Comparison of ENCODE assay signal across 8 mouse cellular contexts in the genomic region with DNA sequence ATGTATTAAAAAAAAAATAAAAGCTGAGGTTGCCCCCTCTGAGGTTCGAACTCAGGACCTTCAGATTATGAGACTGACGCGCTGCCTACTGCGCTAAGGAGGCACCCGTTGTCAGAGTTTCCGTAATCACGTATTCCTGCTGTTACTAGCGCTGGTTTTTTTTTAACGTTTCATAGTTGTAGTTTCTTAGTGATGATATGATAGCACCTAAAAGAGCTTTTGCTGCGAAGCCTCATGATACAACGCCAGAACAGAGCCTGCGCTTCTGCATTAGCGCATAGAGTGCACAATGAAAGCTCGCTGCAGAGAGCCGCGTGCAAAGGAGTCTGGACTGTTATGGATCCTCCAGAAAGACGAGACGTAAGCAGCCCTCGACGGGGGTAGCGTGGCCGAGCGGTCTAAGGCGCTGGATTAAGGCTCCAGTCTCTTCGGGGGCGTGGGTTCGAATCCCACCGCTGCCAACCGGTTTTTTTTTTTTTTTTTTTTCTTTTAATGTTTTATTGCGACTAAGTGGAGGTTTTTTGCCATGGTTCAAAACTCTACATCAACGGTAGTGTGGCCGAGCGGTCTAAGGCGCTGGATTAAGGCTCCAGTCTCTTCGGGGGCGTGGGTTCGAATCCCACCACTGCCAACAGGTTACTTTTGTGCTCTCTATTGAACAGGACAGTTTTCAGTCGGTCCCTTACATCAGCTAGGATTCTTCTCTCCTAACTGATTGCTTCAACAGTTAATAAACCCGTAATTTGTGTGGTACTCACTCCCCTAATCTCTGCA. TPM values are rescaled to one million over a fixed set of nuclear protein-coding genes. Genes with fewer than 3 reads are reported as not detected.
A peak's percentile ranks its signal among the peaks of the same experiment; 100 is the strongest.
DNase-seq lines count a peak whose midpoint lies in the region; ATAC-seq lines count a peak whose summit lies in the region.

No protein-coding gene starts in this region.

- peak; percentile 92 for DNase-seq in ZHBTc4 (ENCODE audit: low read depth, low spot score)
- DNase-seq in cerebellum, postnatal 36 days = peak; percentile 71 to 76
- DNase-seq in frontal cortex, postnatal 36 days (ENCODE audit: low spot score in 2 of 2) = peak; percentile 82 to 86
- peak; percentile 98 for DNase-seq in hindbrain, embryonic 14.5 days (ENCODE audit: low spot score)
- peak; percentile 72 to 76 for DNase-seq in left cerebral cortex, adult 8-10 months (ENCODE audit: low spot score in 2 of 2)
- DNase-seq in right cerebral cortex, adult 18-20 months = peak; percentile 83
- peak; percentile 73 for DNase-seq in urinary bladder, adult 2 months (ENCODE audit: low spot score)

- H3K9me3 ChIP-seq in hindbrain, embryonic 14.5 days (ENCODE audit: control insufficient read depth, low read length) = no peaks in the 10 kb centered on the region

- peaks cover 16% of the 10 kb centered on the region for H3K4me1 ChIP-seq in hindbrain, embryonic 14.5 days (replicated peaks; ENCODE audit: control insufficient read depth, insufficient read depth, low read length)

- peak overlapping the region; percentile 45; the same call in 1 of the 2 replicates for H3K9ac ChIP-seq in hindbrain, embryonic 14.5 days

- H3K36me3 ChIP-seq in hindbrain, embryonic 14.5 days (replicated peaks; ENCODE audit: control insufficient read depth, insufficient read depth) = no peaks in the 10 kb centered on the region

- H3K27ac ChIP-seq in hindbrain, embryonic 14.5 days = peak overlapping the region; percentile 69; the same call in 1 of the 2 replicates

- ATAC-seq in hindbrain, embryonic 14.5 days (ENCODE audit: low FRiP score) = peak; percentile 85
- ATAC-seq in megakaryocyte, adult 5-6 weeks (ENCODE audit: poor library complexity, severe bottlenecking) = peak; percentile 65

- peak overlapping the region; percentile 80 for H3K4me2 ChIP-seq in hindbrain, embryonic 14.5 days (replicated peaks)

- H3K27me3 ChIP-seq in hindbrain, embryonic 14.5 days (ENCODE audit: control insufficient read depth, insufficient read depth, low read length) = peaks cover under 1% of the 10 kb centered on the region; the same call in 1 of the 2 replicates

- 1% methylated on average over 39 of the region's 39 CpGs for WGBS in hindbrain, embryonic 14.5 days

- peak overlapping the region; percentile 44 for H3K4me3 ChIP-seq in hindbrain, embryonic 14.5 days (replicated peaks; ENCODE audit: low read length)

RNA-seq across cellular contexts. Expression of a gene that starts 9.4 kb away (rescaled TPM):
- 75.5 and 87.8 TPM in 2 replicates for polyA plus RNA-seq in hindbrain, embryonic 14.5 days (2014; fragmentation: Nextera tagmentation; extraction: Ambion mirVana)
- 10 to 100 TPM; 34.1 to 39.5 (median 35.3) TPM for total RNA-seq in left cerebral cortex, adult 8-10 months (2022)
- total RNA-seq in megakaryocyte, adult 5-6 weeks (2015) = 47.7 and 50.6 TPM in 2 replicates
- 79.9 and 84.0 TPM in 2 replicates for total RNA-seq in megakaryocyte, adult 5-6 weeks (2017)
- 40.5 and 48.2 TPM in 2 replicates for polyA plus RNA-seq in urinary bladder, adult 2 months (2012; rRNA removed)

RNA-seq across cellular contexts. Expression of a gene that starts 24.2 kb away (rescaled TPM):
- polyA plus RNA-seq in hindbrain, embryonic 14.5 days (2014; fragmentation: Nextera tagmentation; extraction: Ambion mirVana) = not detected in 2 replicates
- total RNA-seq in left cerebral cortex, adult 8-10 months (2022) = not detected
- not detected in 2 replicates for total RNA-seq in megakaryocyte, adult 5-6 weeks (2015)
- total RNA-seq in megakaryocyte, adult 5-6 weeks (2017) = not detected in 2 replicates
- polyA plus RNA-seq in urinary bladder, adult 2 months (2012; rRNA removed) = not detected in 2 replicates

RNA-seq across cellular contexts. Expression of a gene that starts 40.4 kb away (rescaled TPM):
- not detected in 2 replicates for polyA plus RNA-seq in hindbrain, embryonic 14.5 days (2014; fragmentation: Nextera tagmentation; extraction: Ambion mirVana)
- not detected for total RNA-seq in left cerebral cortex, adult 8-10 months (2022)
- total RNA-seq in megakaryocyte, adult 5-6 weeks (2015) = not detected in 2 replicates
- total RNA-seq in megakaryocyte, adult 5-6 weeks (2017) = not detected in 2 replicates
- not detected in 2 replicates for polyA plus RNA-seq in urinary bladder, adult 2 months (2012; rRNA removed)

RNA-seq across cellular contexts. Expression of a gene that starts 58.6 kb away (rescaled TPM):
- not detected in 2 replicates for polyA plus RNA-seq in hindbrain, embryonic 14.5 days (2014; fragmentation: Nextera tagmentation; extraction: Ambion mirVana)
- not detected for total RNA-seq in left cerebral cortex, adult 8-10 months (2022)
- not detected in 2 replicates for total RNA-seq in megakaryocyte, adult 5-6 weeks (2015)
- 0.04 TPM in 1 of 2 replicates, not detected in the other for total RNA-seq in megakaryocyte, adult 5-6 weeks (2017)
- polyA plus RNA-seq in urinary bladder, adult 2 months (2012; rRNA removed) = not detected in 2 replicates

Comparison
In these comparisons a context has a peak if more than half of its experiments do, and no peak if none do; other contexts are left out.
1. Peak in every context shown above with its lines: DNase-seq, ATAC-seq, H3K4me3 ChIP-seq and H3K27ac ChIP-seq.